Mouse (Mus musculus): Measurements from ENCODE around the gene Sh2b3.

The Sh2b3 gene

GRCm38 (mm10) chr5:121783862-121784500, 53.5 kb downstream of the Sh2b3 start:
- DNase-seq (ENCODE audit: low read depth), result no peak

GRCm38 (mm10) chr5:121782467-121782866, 55.0 kb downstream of the Sh2b3 start:
- no peak for DNase-seq (ENCODE audit: low read depth)

GRCm38 (mm10) chr5:121780180-121780579, 57.3 kb downstream of the Sh2b3 start:
- DNase-seq (ENCODE audit: low read depth), result no peak

- DNase-seq (ENCODE audit: low read depth), result no peak
Observed at GRCm38 (mm10) chr5:121778485-121779119, 58.8 kb downstream of the Sh2b3 start.

- DNase-seq (ENCODE audit: low read depth), result no peak
Observed at GRCm38 (mm10) chr5:121771611-121772010, 65.8 kb downstream of the Sh2b3 start.

- DNase-seq (ENCODE audit: low read depth), result no peak
Observed at GRCm38 (mm10) chr5:121769827-121770226, 67.6 kb downstream of the Sh2b3 start.

- DNase-seq (ENCODE audit: low read depth), result no peak
Observed at GRCm38 (mm10) chr5:121767564-121767963, 69.9 kb downstream of the Sh2b3 start.

GRCm38 (mm10) chr5:121766038-121766773, 71.2 kb downstream of the Sh2b3 start:
- no peak for DNase-seq (ENCODE audit: low read depth)

Measured in fibroblast of lung, adult 2 months (primary cell).